Mouse (Mus musculus): ENCODE data around the gene Srsf2. TPM values are rescaled to one million over a fixed set of nuclear protein-coding genes. Genes with fewer than 3 reads are reported as not detected.

Srsf2 gene
- polyA plus RNA-seq, 1 experiment from 2014 or later = 715 TPM

DNA sequence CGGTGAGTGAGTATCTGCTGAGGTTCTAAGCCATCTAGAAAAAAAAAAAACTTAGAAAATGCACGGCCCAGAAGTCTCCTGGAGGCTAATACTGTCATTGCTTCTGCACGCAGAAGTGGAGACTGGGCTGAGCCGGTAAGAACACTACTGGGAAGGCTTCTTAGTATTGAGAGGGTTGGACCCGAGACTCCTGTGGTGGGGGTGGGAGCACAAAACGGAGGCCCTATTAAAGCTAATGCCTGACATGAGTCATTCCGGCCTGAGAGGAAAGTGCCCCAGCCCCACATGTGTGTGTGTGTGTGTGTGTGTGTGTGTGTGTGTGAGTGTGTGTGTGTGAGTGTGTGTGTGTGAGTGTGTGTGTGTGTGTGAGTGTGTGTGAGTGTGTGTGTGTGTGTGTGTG lies 45.8 kb downstream of the Srsf2 start:
- Histone ChIP-seq H3K4me2 (replicated peaks) (no peak overlapping the region), H3K4me1 (peaks cover 43% of the 10 kb centered on the region), H3K9me3 (replicated peaks) (no peaks in the 10 kb centered on the region), H3K36me3 (no peaks in the 10 kb centered on the region; the same call in 1 of the 2 replicates), H3K4me3 (replicated peaks) (no peak overlapping the region), H3K9ac (no peak overlapping the region), H3K27me3 (no peaks in the 10 kb centered on the region), H3K27ac (replicated peaks) (no peak overlapping the region; the same call in 1 of the 2 replicates)
- 38% methylated on average over 7 of the region's 7 CpGs for WGBS
- ATAC-seq (ENCODE audit: insufficient number of reproducible peaks, low FRiP score, low TSS enrichment, low read depth) = no peak

DNA sequence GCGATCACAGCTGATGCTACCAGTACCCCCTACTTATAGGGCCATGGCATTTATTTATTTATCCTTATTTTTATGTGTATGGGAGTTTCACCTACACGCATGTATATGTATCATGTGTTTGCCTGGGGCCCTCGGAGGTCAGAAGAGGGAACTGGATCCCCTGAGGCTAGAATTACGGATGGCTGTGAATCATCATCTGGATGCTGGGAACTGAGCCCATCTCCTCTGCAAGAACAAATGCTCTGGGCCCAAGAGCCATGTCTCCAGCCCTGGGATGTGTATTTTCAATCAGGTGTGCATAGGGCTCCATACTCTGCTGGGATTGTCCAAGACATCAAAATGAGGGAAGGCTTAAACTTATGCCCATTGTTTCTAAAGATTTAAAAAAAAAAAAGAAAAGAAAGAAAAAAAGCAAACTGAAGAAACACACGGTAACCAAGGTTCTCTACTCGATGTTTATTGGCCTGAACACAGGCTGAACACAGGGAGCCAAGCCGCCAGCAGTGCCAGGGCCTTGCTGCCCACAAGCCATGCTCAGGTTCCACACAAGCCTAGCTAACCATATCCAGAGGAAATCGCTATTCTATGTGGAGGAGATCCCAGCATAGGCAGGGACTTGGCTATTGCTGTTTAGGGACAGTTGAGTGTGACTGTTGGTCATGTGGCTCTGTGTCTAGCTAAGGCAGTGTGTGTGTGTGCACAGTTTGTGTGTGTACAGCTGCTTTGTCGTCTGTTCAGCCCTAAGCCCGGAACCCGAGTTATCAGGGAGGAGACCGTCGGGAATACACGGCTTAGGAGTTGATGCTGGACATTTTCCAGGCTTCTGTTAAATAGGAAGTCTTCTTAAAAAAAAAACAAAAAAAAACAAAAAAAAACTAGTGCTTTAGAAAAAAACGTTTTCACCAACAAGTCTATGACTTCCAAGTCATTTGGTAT lies 46.5 kb downstream of the Srsf2 start:
- Histone ChIP-seq H3K36me3 (no peaks in the 10 kb centered on the region; the same call in 1 of the 2 replicates), H3K9ac (no peak overlapping the region), H3K27me3 (no peaks in the 10 kb centered on the region), H3K9me3 (replicated peaks) (no peaks in the 10 kb centered on the region), H3K27ac (replicated peaks) (no peak overlapping the region), H3K4me2 (replicated peaks) (no peak overlapping the region), H3K4me1 (peaks cover 38% of the 10 kb centered on the region), H3K4me3 (replicated peaks) (no peak overlapping the region)
- 59% methylated on average over 15 of the region's 15 CpGs for WGBS
- no peak for ATAC-seq (ENCODE audit: insufficient number of reproducible peaks, low FRiP score, low TSS enrichment, low read depth)

DNA sequence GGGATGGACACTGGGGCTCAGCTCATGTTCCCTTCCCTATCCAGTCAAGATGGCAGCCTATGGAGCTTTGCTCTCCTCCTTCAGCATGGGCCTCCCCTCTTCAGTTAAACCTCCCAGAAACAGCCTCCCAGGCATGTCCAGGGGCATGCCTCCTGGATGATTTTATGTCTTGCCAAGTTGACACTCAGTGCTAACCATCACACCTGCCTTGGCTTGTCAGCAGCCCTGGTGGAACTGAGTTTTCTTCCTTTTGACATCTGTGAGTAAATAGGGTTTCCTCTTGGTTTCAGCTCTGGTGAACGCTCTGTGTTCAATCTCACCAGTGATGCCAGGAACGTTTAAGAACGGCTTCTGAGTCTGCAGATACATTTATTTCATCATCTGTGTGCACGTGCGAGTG lies 50.2 kb downstream of the Srsf2 start:
- no peak for ATAC-seq (ENCODE audit: insufficient number of reproducible peaks, low FRiP score, low TSS enrichment, low read depth)
- H3K27ac ChIP-seq (replicated peaks) = no peak overlapping the region
- no peak overlapping the region for H3K4me3 ChIP-seq (replicated peaks)
- no peak overlapping the region for H3K4me2 ChIP-seq (replicated peaks)
- H3K27me3 ChIP-seq = no peaks in the 10 kb centered on the region
- H3K36me3 ChIP-seq = no peaks in the 10 kb centered on the region
- 71% methylated on average over 5 of the region's 5 CpGs for WGBS
- H3K9ac ChIP-seq = no peak overlapping the region
- H3K4me1 ChIP-seq = peaks cover 17% of the 10 kb centered on the region; the same call in 1 of the 2 replicates
- no peaks in the 10 kb centered on the region for H3K9me3 ChIP-seq (replicated peaks)

DNA sequence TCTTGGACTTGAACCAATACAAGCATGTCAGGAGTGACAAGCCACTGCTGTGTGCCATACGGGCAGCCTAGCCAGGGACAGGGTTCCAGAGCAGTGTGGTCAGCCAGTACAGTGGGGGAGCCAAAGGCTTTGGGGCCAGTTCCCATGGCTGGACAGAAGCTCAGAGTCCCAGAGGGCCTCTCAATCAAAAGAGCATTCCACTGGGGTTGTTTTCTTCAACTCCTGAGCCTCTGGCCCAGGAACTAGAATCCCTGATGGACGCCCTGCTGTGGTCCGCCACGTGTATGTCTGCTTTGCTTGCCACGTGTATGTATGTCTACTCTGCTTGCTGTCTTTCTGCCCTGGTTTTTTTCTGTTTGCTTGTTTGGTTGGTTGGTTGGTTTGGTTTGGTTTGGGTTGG lies 51.8 kb downstream of the Srsf2 start:
- 67% methylated on average over 5 of the region's 5 CpGs for WGBS
- Histone ChIP-seq H3K4me1 (0 out of 2 replicates have a peak, but pooled peaks cover 5% of the 10 kb centered on the region), H3K4me3 (replicated peaks) (no peak overlapping the region), H3K9me3 (replicated peaks) (no peaks in the 10 kb centered on the region), H3K9ac (no peak overlapping the region), H3K27ac (replicated peaks) (no peak overlapping the region), H3K36me3 (no peaks in the 10 kb centered on the region), H3K27me3 (no peaks in the 10 kb centered on the region), H3K4me2 (replicated peaks) (no peak overlapping the region)
- no peak for ATAC-seq (ENCODE audit: insufficient number of reproducible peaks, low FRiP score, low TSS enrichment, low read depth)

Other genes with a start within 250 kb of the Srsf2 start
- gene Rhbdf2, start 226.1 kb downstream of the Srsf2 start, polyA plus RNA-seq (2015; fragmentation: Nextera tagmentation; extraction: Ambion mirVana) = 8.3 and 8.8 TPM in 2 replicates
- gene Prcd, start 199.6 kb downstream of the Srsf2 start, polyA plus RNA-seq (2015; fragmentation: Nextera tagmentation; extraction: Ambion mirVana) = 3.6 and 3.8 TPM in 2 replicates
- gene Cygb, start 198.8 kb downstream of the Srsf2 start, polyA plus RNA-seq (2015; fragmentation: Nextera tagmentation; extraction: Ambion mirVana) = 32.7 and 33.3 TPM in 2 replicates
- not detected in 2 replicates for gene St6galnac1, start 77.6 kb downstream of the Srsf2 start, polyA plus RNA-seq (2015; fragmentation: Nextera tagmentation; extraction: Ambion mirVana)
- 24.8 and 32.3 TPM in 2 replicates for gene Mxra7, start 25.0 kb downstream of the Srsf2 start, polyA plus RNA-seq (2015; fragmentation: Nextera tagmentation; extraction: Ambion mirVana)
- 75.9 and 79.9 TPM in 2 replicates for gene Mettl23, start 9.8 kb downstream of the Srsf2 start, polyA plus RNA-seq (2015; fragmentation: Nextera tagmentation; extraction: Ambion mirVana)
- gene Jmjd6, start 9.6 kb downstream of the Srsf2 start, polyA plus RNA-seq (2015; fragmentation: Nextera tagmentation; extraction: Ambion mirVana) = 74.1 and 79.1 TPM in 2 replicates
- 44.8 and 51.2 TPM in 2 replicates for gene Mfsd11, start 654 bp downstream of the Srsf2 start, polyA plus RNA-seq (2015; fragmentation: Nextera tagmentation; extraction: Ambion mirVana)
- 3.0 and 3.2 TPM in 2 replicates for gene Mgat5b, start 65.8 kb upstream of the Srsf2 start, polyA plus RNA-seq (2015; fragmentation: Nextera tagmentation; extraction: Ambion mirVana)

Data from embryonic facial prominence, embryonic 15.5 days (tissue).